ENCODE assay signal across 9 mouse cellular contexts in the genomic region with DNA sequence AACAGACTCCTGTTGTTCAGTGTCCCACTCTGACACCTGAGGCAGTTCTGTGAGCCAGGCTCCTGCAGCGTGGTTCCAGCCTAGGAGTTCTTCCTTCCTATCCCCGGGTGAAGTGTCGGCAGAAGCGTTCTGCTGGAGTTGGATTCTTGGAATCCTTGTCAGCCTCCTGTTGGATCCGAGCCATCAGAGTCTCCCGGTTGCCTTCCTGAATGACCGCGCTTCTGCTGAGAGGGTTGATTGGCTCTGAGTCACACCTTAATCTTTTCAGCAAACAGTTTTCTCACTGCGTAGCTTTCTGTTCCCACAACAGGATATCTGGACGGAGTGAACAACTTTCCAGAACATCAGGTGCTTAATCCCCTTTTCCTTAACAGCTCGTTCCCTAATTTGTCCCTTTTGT. TPM values are rescaled to one million over a fixed set of nuclear protein-coding genes. Genes with fewer than 3 reads are reported as not detected.
DNase-seq lines count a peak whose midpoint lies in the region; ATAC-seq and TF ChIP-seq lines count a peak whose summit lies in the region.
"Had no signal": no experiment of that assay in that cellular context is flagged by ENCODE, and none has a peak within 500 bp of the region (broad histone marks: within the 10 kb centered on the region; RNA-seq: fewer than 3 reads in every experiment).

No protein-coding gene starts in this region.

- no peak overlapping the region for H3K27ac ChIP-seq in cerebellum, adult 2 months (ENCODE audit: insufficient read depth, low read length)
- no peak overlapping the region for H3K27ac ChIP-seq in forebrain, embryonic 12.5 days
- H3K27ac ChIP-seq: neural tube, embryonic 13.5 days had no signal

- no peak for TF ChIP-seq POLR2A in cerebellum, adult 2 months (IDR thresholded peaks at IDR 0.05; ENCODE audit: borderline replicate concordance, insufficient read depth, low read length)

- no peaks in the 10 kb centered on the region for H3K36me3 ChIP-seq in forebrain, embryonic 12.5 days (replicated peaks)
- H3K36me3 ChIP-seq: neural tube, embryonic 13.5 days had no signal

- no peak overlapping the region for H3K9ac ChIP-seq in forebrain, embryonic 12.5 days
- H3K9ac ChIP-seq: neural tube, embryonic 13.5 days had no signal

- H3K4me3 ChIP-seq in cerebellum, adult 2 months (replicated peaks; ENCODE audit: insufficient read depth, low read depth, low read length), result no peak overlapping the region
- no peak overlapping the region for H3K4me3 ChIP-seq in forebrain, embryonic 12.5 days (replicated peaks)
- H3K4me3 ChIP-seq: neural tube, embryonic 13.5 days had no signal

- no peaks in the 10 kb centered on the region for H3K27me3 ChIP-seq in cerebellum, adult 2 months (ENCODE audit: control insufficient read depth, insufficient read depth, low read length)
- no peaks in the 10 kb centered on the region for H3K27me3 ChIP-seq in forebrain, embryonic 12.5 days
- H3K27me3 ChIP-seq: neural tube, embryonic 13.5 days had no signal

- ATAC-seq in monocyte, adult 5-6 weeks (replicated peaks; ENCODE audit: insufficient number of reproducible peaks, low FRiP score, low TSS enrichment, poor library complexity, severe bottlenecking), result no peak
- no peak for ATAC-seq in forebrain, embryonic 12.5 days (ENCODE audit: low FRiP score)

- no peak for TF ChIP-seq CTCF in cerebellum, adult 2 months (IDR thresholded peaks at IDR 0.05; ENCODE audit: borderline replicate concordance, insufficient read depth, low read depth, low read length)

- WGBS in cerebellum, adult 2 months, result 11% methylated on average over 11 of the region's 11 CpGs
- WGBS in forebrain, embryonic 12.5 days, result 80% methylated on average over 11 of the region's 11 CpGs

- no peak overlapping the region for H3K4me2 ChIP-seq in forebrain, embryonic 12.5 days
- H3K4me2 ChIP-seq: neural tube, embryonic 13.5 days had no signal

- H3K4me1 ChIP-seq in cerebellum, adult 2 months (ENCODE audit: control insufficient read depth, insufficient read depth, low read length), result no peaks in the 10 kb centered on the region; the same call in none of the 2 replicates
- H3K4me1 ChIP-seq in forebrain, embryonic 12.5 days, result no peaks in the 10 kb centered on the region
- H3K4me1 ChIP-seq: neural tube, embryonic 13.5 days had no signal

- DNase-seq in cerebellum, adult 2 months, result peak; percentile 49 to 57
- no peak for DNase-seq in cerebellum, postnatal 4 days (ENCODE audit: low spot score in 2 of 2)
- peak; percentile 43 for DNase-seq in MN1 (ENCODE audit: low spot score)
- peak; percentile 24 to 28 for DNase-seq in heart, adult 9 months (ENCODE audit: low spot score in 2 of 2)
- DNase-seq in kidney, postnatal 36 days, result peak; percentile 67 to 81
- DNase-seq in urinary bladder, postnatal 10 days (ENCODE audit: low spot score), result no peak

- H3K9me3 ChIP-seq in forebrain, embryonic 12.5 days, result no peaks in the 10 kb centered on the region
- H3K9me3 ChIP-seq: neural tube, embryonic 13.5 days had no signal

RNA-seq across cellular contexts. Expression of a gene that starts 13.6 kb away (rescaled TPM):
- polyA plus RNA-seq in cerebellum, adult 2 months (2012; rRNA removed), result 10.5 and 13.3 TPM in 2 replicates
- 21.8 to 36.7 TPM (median 24.1 TPM) in 3 replicates for total RNA-seq in monocyte, adult 5-6 weeks (2017)
- polyA plus RNA-seq in forebrain, embryonic 12.5 days (2016; fragmentation: Nextera tagmentation; extraction: Ambion mirVana), result 15.8 and 16.5 TPM in 2 replicates

Comparison
In these comparisons a context has a peak if more than half of its experiments do, and no peak if none do; other contexts are left out.
1. DNase-seq: peak in cerebellum, adult 2 months (2 of 2), MN1 (single experiment), heart, adult 9 months (2 of 2) and kidney, postnatal 36 days (2 of 2); none in cerebellum, postnatal 4 days (0 of 2) and urinary bladder, postnatal 10 days (single experiment).